Mouse (Mus musculus) ES-Bruce4 (cell line): ENCODE results near the gene Acot13.

Source experiments
- CTCF ChIP-seq: IDR thresholded peaks from one replicate; pipeline ENCODE4 v1.8.1; 2011; ENCODE audit warnings: low read depth, low read length
- EP300 ChIP-seq: IDR thresholded peaks from 2 replicates; pipeline ENCODE4 v1.6.1; 2011; ENCODE audit warnings: low read depth, low read length; ENCODE audit not compliant: insufficient read depth
- POLR2A ChIP-seq: IDR thresholded peaks from one replicate; pipeline ENCODE4 v1.8.1; 2011; ENCODE audit warnings: low read length; ENCODE audit not compliant: insufficient read depth

DNA sequence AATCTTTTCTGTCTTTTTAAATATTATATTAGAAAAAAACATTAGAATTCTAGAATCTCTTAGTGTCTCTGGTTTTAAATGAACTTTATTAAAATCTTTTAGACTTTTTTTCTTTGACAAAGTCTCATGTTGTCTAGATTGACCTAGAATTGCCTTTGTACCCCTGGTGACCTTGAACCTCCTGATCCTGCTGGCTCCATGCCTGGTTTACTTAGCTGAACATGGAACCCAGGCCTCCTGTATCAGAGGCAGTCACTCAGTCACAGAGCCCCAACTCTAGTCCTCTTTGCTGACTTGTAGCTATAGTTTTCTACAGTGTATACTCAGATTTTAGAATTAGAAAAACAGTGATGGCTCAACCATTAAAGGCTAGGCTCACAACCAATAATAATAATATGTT lies 25.3 kb downstream of the Acot13 start:
- no peak for TF ChIP-seq CTCF
- no peak for TF ChIP-seq POLR2A
- no peak for TF ChIP-seq EP300
